Mouse (Mus musculus) liver, embryonic 14.5 days (tissue): ENCODE measurements around the gene Fancd2. TPM values are rescaled to one million over a fixed set of nuclear protein-coding genes. Genes with fewer than 3 reads are reported as not detected.
A peak's percentile ranks its signal among the peaks of the same experiment; 100 is the strongest.

Source experiments
- ATAC-seq: fragments of 200-750 bp; cut with Nextera tagmentation; 2 replicates; pipeline ENCODE4 v1.8.0; 2017; ENCODE audit warnings: moderate number of reproducible peaks, mild to moderate bottlenecking, moderate library complexity; ENCODE audit not compliant: insufficient read depth
- DNase-seq, 3 experiments: peaks; one replicate each; pipeline ENCODE4 v3.0.0-alpha.2; 2012 to 2013; ENCODE audit warnings: low read depth in 3 of 3, low spot score in 3 of 3
- H3K27ac ChIP-seq: fragments of 300-500 bp; sonication (generic); 2 replicates; pipeline ENCODE4 v1.5.1; 2014; ENCODE audit warnings: moderate library complexity, mild to moderate bottlenecking, control low read depth, inconsistent platforms
- H3K27me3 ChIP-seq: fragments of 300-500 bp; sonication (generic); 2 replicates; pipeline ENCODE4 v1.6.1; 2014; ENCODE audit warnings: mild to moderate bottlenecking, low read length, moderate library complexity; ENCODE audit not compliant: control insufficient read depth, insufficient read depth
- H3K36me3 ChIP-seq: fragments of 300-500 bp; sonication (generic); replicated peaks from 2 replicates; pipeline ENCODE4 v1.6.1; 2014; ENCODE audit warnings: low read depth; ENCODE audit not compliant: control insufficient read depth, insufficient read depth
- H3K4me1 ChIP-seq, 2 experiments: fragments of 200-500 bp in 1 of 2; fragments of 300-500 bp in 1 of 2; sonication (generic) in 1 of 2; replicated peaks; 2 replicates each; pipeline ENCODE4 v1.6.1; 2012 to 2014; ENCODE audit warnings: antibody characterized with exemption in 1 of 2, inconsistent platforms in 1 of 2, low read length in 1 of 2; ENCODE audit not compliant: control insufficient read depth in 2 of 2, insufficient read depth in 2 of 2
- H3K4me2 ChIP-seq: fragments of 300-500 bp; sonication (generic); 2 replicates; pipeline ENCODE4 v1.6.1; 2014; ENCODE audit warnings: low read depth, mild to moderate bottlenecking, control low read depth, moderate library complexity
- H3K4me3 ChIP-seq, 2 experiments: fragments of 200-500 bp in 1 of 2; fragments of 300-500 bp in 1 of 2; sonication (generic) in 1 of 2; 2 replicates each; pipeline ENCODE4 v1.5.1; 2012 to 2014; ENCODE audit warnings: low read depth in 2 of 2, low read length in 2 of 2, mild to moderate bottlenecking in 2 of 2, control low read depth in 1 of 2, inconsistent platforms in 1 of 2, moderate library complexity in 1 of 2; ENCODE audit not compliant: insufficient read depth in 1 of 2
- H3K9ac ChIP-seq: fragments of 300-500 bp; sonication (generic); replicated peaks from 2 replicates; pipeline ENCODE4 v1.6.1; 2014; ENCODE audit warnings: mild to moderate bottlenecking, control low read depth, moderate library complexity
- H3K9me3 ChIP-seq: fragments of 300-500 bp; sonication (generic); 2 replicates; pipeline ENCODE4 v1.6.1; 2016; ENCODE audit warnings: low read length, mixed read lengths; ENCODE audit not compliant: control insufficient read depth
- CTCF ChIP-seq: IDR thresholded peaks from 2 replicates; pipeline ENCODE4 v1.5.1; 2016; ENCODE audit warnings: antibody characterized with exemption, low read depth, control low read depth
- EP300 ChIP-seq: IDR thresholded peaks from 2 replicates; pipeline ENCODE4 v1.6.1; 2016; ENCODE audit warnings: antibody characterized with exemption, low read depth
- WGBS: fragments of 180-500 bp; shearing (Covaris S2); extraction: QIAGEN DNeasy Blood & Tissue Kit; methylation state at CpG from one replicate; pipeline ENCODE4 v1.1.7; 2014; ENCODE audit not compliant: insufficient replicate concordance; 5-methylcytosine and 5-hydroxymethylcytosine counted together
- polyA plus RNA-seq, 2 experiments: library from polyadenylated mRNA; depleted of rRNA in 1 of 2; stranded (reverse) in 1 of 2; unstranded in 1 of 2; fragments of >200 nt; fragmentation: Nextera tagmentation in 1 of 2; extraction: Ambion mirVana in 1 of 2; gene quantifications; 2 replicates each; pipeline versions ENCODE4 v1.2.1 to v1.2.3; 2012 to 2014

The Fancd2 gene
- polyA plus RNA-seq, 2 experiments: 8.4 to 10.7 TPM

DNA sequence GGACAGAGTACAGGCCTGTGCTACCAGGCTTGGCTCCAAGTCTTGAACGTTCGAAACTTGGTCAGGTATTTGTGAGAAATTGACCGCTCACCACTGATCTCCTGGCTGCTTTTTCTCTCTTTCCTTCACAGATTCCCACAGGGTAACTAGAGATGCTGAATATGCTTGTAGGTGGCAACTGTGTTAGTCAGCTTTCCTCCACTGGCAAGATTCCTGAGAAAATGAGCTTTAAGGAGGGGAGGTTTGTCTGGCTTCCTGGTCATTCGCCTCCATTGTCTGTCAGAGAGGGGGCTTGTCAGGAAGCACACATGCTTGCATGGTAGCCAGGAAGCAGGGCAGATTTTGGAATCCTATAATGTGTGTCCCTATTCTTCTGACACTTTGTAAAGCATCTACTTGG is 51.5 kb downstream of the Fancd2 start:
- H3K4me1 ChIP-seq: no peaks in the 10 kb centered on the region
- no peak overlapping the region for H3K4me2 ChIP-seq
- no peaks in the 10 kb centered on the region for H3K27me3 ChIP-seq
- no peak overlapping the region for H3K9ac ChIP-seq
- peaks cover 3% of the 10 kb centered on the region for H3K36me3 ChIP-seq
- TF ChIP-seq CTCF (no peak), EP300 (no peak)
- no peak for ATAC-seq
- no peak overlapping the region for H3K27ac ChIP-seq
- no peak overlapping the region for H3K4me3 ChIP-seq
- no peak for DNase-seq
- no peaks in the 10 kb centered on the region for H3K9me3 ChIP-seq
- WGBS: 89% methylated on average over 4 of the region's 4 CpGs

DNA sequence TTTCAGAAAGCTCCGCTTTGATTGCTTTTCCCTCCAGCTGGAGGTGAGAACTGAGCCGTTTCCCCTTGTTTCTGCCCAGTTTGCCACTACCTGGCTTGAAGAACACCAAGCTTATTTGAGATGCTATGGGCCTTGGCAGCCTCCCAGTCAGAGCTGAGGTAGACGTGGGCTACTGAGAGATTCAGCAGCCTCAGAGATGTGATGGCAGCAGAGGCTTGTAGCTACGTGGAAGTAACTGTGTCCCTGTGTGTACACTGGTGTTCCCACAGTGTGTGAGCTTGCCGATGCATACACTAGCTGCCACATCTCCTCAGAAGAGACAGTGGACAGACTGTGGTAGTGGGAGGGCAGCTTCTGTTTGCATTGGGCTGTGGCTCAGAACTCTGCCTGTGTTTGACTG is 53.6 kb downstream of the Fancd2 start:
- DNase-seq: no peak
- Histone ChIP-seq H3K9ac (no peak overlapping the region), H3K9me3 (no peaks in the 10 kb centered on the region), H3K27me3 (no peaks in the 10 kb centered on the region), H3K4me1 (no peaks in the 10 kb centered on the region), H3K4me2 (no peak overlapping the region), H3K36me3 (no peaks in the 10 kb centered on the region; the same call in 1 of the 2 replicates), H3K4me3 (no peak overlapping the region), H3K27ac (no peak overlapping the region)
- 81% methylated on average over 5 of the region's 5 CpGs for WGBS
- no peak for TF ChIP-seq EP300
- TF ChIP-seq CTCF: no peak
- ATAC-seq: no peak

GRCm38 (mm10) chr6:113586466-113587183 is 55.1 kb downstream of the Fancd2 start:
- no peak overlapping the region for H3K27ac ChIP-seq
- H3K4me3 ChIP-seq: no peak overlapping the region
- H3K36me3 ChIP-seq: no peaks in the 10 kb centered on the region; the same call in 1 of the 2 replicates
- H3K4me1 ChIP-seq: no peaks in the 10 kb centered on the region
- DNase-seq (no peak), ATAC-seq (no peak; the same call in 1 of the 2 replicates)
- H3K9me3 ChIP-seq: no peaks in the 10 kb centered on the region
- H3K4me2 ChIP-seq: no peak overlapping the region
- TF ChIP-seq CTCF (0 out of 2 replicates have a peak, but pooled peaks have one; percentile 2), EP300 (no peak)
- 78% methylated on average over 5 of the region's 5 CpGs for WGBS
- no peaks in the 10 kb centered on the region for H3K27me3 ChIP-seq
- H3K9ac ChIP-seq: no peak overlapping the region

- no peak overlapping the region for H3K27ac ChIP-seq
- no peaks in the 10 kb centered on the region for H3K27me3 ChIP-seq
- H3K4me3 ChIP-seq: no peak overlapping the region
- DNase-seq: no peak
- no peaks in the 10 kb centered on the region for H3K4me1 ChIP-seq
- 80% methylated on average over 2 of the region's 2 CpGs for whole genome bisulfite sequencing
- H3K36me3 ChIP-seq: no peaks in the 10 kb centered on the region; the same call in 1 of the 2 replicates
- TF ChIP-seq EP300 (no peak), CTCF (no peak)
- no peak for ATAC-seq
- no peak overlapping the region for H3K9ac ChIP-seq
- H3K4me2 ChIP-seq: no peak overlapping the region
- H3K9me3 ChIP-seq: no peaks in the 10 kb centered on the region
Measured at GRCm38 (mm10) chr6:113592637-113593036, 61.2 kb downstream of the Fancd2 start.

DNA sequence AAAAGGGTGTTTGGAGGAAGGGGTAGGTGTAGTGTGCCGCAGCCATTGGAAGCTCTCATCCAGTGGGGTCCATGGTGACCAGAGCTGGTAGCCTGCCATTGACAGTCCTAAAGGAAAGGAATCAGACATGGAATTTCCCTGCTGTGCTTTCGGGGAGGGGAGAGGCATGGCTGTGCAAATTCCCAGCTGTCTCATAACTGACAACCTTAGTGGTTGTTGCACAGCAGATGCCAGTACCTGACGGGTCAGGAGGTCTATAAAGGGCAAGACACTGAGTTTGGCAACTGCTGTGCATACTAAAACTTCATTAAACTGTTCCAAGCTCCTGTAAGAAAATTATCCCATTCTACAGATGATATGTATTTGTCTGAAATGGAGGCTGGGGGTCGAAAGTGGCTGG is 66.5 kb downstream of the Fancd2 start:
- no peak overlapping the region for H3K9ac ChIP-seq
- no peak overlapping the region for H3K27ac ChIP-seq
- H3K27me3 ChIP-seq: no peaks in the 10 kb centered on the region
- H3K4me2 ChIP-seq: no peak overlapping the region
- WGBS: 83% methylated on average over 4 of the region's 4 CpGs
- TF ChIP-seq CTCF: no peak
- TF ChIP-seq EP300: no peak
- H3K9me3 ChIP-seq: no peaks in the 10 kb centered on the region
- H3K4me3 ChIP-seq: no peak overlapping the region
- no peak for DNase-seq
- H3K36me3 ChIP-seq: no peaks in the 10 kb centered on the region; the same call in 1 of the 2 replicates
- peaks cover 0 to 4% of the 10 kb centered on the region in 2 experiments; a peak in 2 of 4 replicates for H3K4me1 ChIP-seq
- no peak for ATAC-seq
